Mouse (Mus musculus): ENCODE data around the gene Sh3bgrl. TPM values are rescaled to one million over a fixed set of nuclear protein-coding genes. Genes with fewer than 3 reads are reported as not detected.

The Sh3bgrl gene
- polyA plus RNA-seq, 1 experiment from 2014 or later = 94.6 TPM

GRCm38 (mm10) chrX:109133500-109133899 is 38.3 kb downstream of the Sh3bgrl start:
- Histone ChIP-seq H3K4me1 (ENCODE audit: control insufficient read depth in 2 of 2, insufficient read depth in 2 of 2, low read length in 2 of 2) (no peaks in the 10 kb centered on the region), H3K4me3 (ENCODE audit: control insufficient read depth in 1 of 2, insufficient read depth in 1 of 2, low read depth in 1 of 2, low read length in 2 of 2) (no peak overlapping the region), H3K36me3 (ENCODE audit: control insufficient read depth, insufficient read depth, low read length) (no peaks in the 10 kb centered on the region), H3K27ac (replicated peaks in 1 of 2; ENCODE audit: control insufficient read depth in 1 of 2, insufficient read depth in 1 of 2, low read depth in 2 of 2, low read length in 2 of 2) (no peak overlapping the region), H3K9ac (ENCODE audit: low read length) (no peak overlapping the region), H3K4me2 (ENCODE audit: low read length) (no peak overlapping the region), H3K9me3 (ENCODE audit: control insufficient read depth, low read length) (no peaks in the 10 kb centered on the region), H3K27me3 (ENCODE audit: control insufficient read depth, insufficient read depth, low read length) (no peaks in the 10 kb centered on the region)
- ATAC-seq (ENCODE audit: insufficient number of reproducible peaks, insufficient read depth, low FRiP score, low read depth) = no peak
- 71% methylated on average over 2 of the region's 2 CpGs for WGBS

GRCm38 (mm10) chrX:109136306-109136705 is 41.1 kb downstream of the Sh3bgrl start:
- H3K4me3 ChIP-seq (ENCODE audit: control insufficient read depth in 1 of 2, insufficient read depth in 1 of 2, low read depth in 1 of 2, low read length in 2 of 2) = no peak overlapping the region
- H3K4me1 ChIP-seq (ENCODE audit: control insufficient read depth in 2 of 2, insufficient read depth in 2 of 2, low read length in 2 of 2) = no peaks in the 10 kb centered on the region
- H3K36me3 ChIP-seq (ENCODE audit: control insufficient read depth, insufficient read depth, low read length) = no peaks in the 10 kb centered on the region
- no peak overlapping the region for H3K9ac ChIP-seq (ENCODE audit: low read length)
- H3K4me2 ChIP-seq (ENCODE audit: low read length) = no peak overlapping the region
- H3K27ac ChIP-seq (replicated peaks in 1 of 2; ENCODE audit: control insufficient read depth in 1 of 2, insufficient read depth in 1 of 2, low read depth in 2 of 2, low read length in 2 of 2) = no peak overlapping the region
- no peaks in the 10 kb centered on the region for H3K9me3 ChIP-seq (ENCODE audit: control insufficient read depth, low read length)
- no peaks in the 10 kb centered on the region for H3K27me3 ChIP-seq (ENCODE audit: control insufficient read depth, insufficient read depth, low read length)
- ATAC-seq (ENCODE audit: insufficient number of reproducible peaks, insufficient read depth, low FRiP score, low read depth) = no peak

GRCm38 (mm10) chrX:109136820-109137219 is 41.7 kb downstream of the Sh3bgrl start:
- H3K9ac ChIP-seq (ENCODE audit: low read length) = no peak overlapping the region
- ATAC-seq (ENCODE audit: insufficient number of reproducible peaks, insufficient read depth, low FRiP score, low read depth) = no peak
- no peaks in the 10 kb centered on the region for H3K4me1 ChIP-seq (ENCODE audit: control insufficient read depth in 2 of 2, insufficient read depth in 2 of 2, low read length in 2 of 2)
- H3K27me3 ChIP-seq (ENCODE audit: control insufficient read depth, insufficient read depth, low read length) = no peaks in the 10 kb centered on the region
- H3K27ac ChIP-seq (replicated peaks in 1 of 2; ENCODE audit: control insufficient read depth in 1 of 2, insufficient read depth in 1 of 2, low read depth in 2 of 2, low read length in 2 of 2) = no peak overlapping the region
- no peak overlapping the region for H3K4me3 ChIP-seq (ENCODE audit: control insufficient read depth in 1 of 2, insufficient read depth in 1 of 2, low read depth in 1 of 2, low read length in 2 of 2)
- no peaks in the 10 kb centered on the region for H3K36me3 ChIP-seq (ENCODE audit: control insufficient read depth, insufficient read depth, low read length)
- no peaks in the 10 kb centered on the region for H3K9me3 ChIP-seq (ENCODE audit: control insufficient read depth, low read length)
- no peak overlapping the region for H3K4me2 ChIP-seq (ENCODE audit: low read length)
- 73% methylated on average over 2 of the region's 2 CpGs for WGBS

- ATAC-seq (ENCODE audit: insufficient number of reproducible peaks, insufficient read depth, low FRiP score, low read depth) = no peak
- H3K4me1 ChIP-seq (ENCODE audit: control insufficient read depth in 2 of 2, insufficient read depth in 2 of 2, low read length in 2 of 2) = no peaks in the 10 kb centered on the region
- WGBS = 52% methylated on average over 2 of the region's 2 CpGs
Measured at GRCm38 (mm10) chrX:109137295-109137694, 42.1 kb downstream of the Sh3bgrl start.

GRCm38 (mm10) chrX:109141337-109141870 is 46.2 kb downstream of the Sh3bgrl start:
- no peaks in the 10 kb centered on the region for H3K27me3 ChIP-seq (ENCODE audit: control insufficient read depth, insufficient read depth, low read length)
- H3K4me1 ChIP-seq (ENCODE audit: control insufficient read depth in 2 of 2, insufficient read depth in 2 of 2, low read length in 2 of 2) = no peaks in the 10 kb centered on the region
- ATAC-seq (ENCODE audit: insufficient number of reproducible peaks, insufficient read depth, low FRiP score, low read depth) = no peak
- WGBS = 76% methylated on average over 1 of the region's 1 CpGs
- H3K36me3 ChIP-seq (ENCODE audit: control insufficient read depth, insufficient read depth, low read length) = no peaks in the 10 kb centered on the region
- no peak overlapping the region for H3K4me3 ChIP-seq (ENCODE audit: control insufficient read depth in 1 of 2, insufficient read depth in 1 of 2, low read depth in 1 of 2, low read length in 2 of 2)
- no peak overlapping the region for H3K27ac ChIP-seq (replicated peaks in 1 of 2; ENCODE audit: control insufficient read depth in 1 of 2, insufficient read depth in 1 of 2, low read depth in 2 of 2, low read length in 2 of 2)
- no peaks in the 10 kb centered on the region for H3K9me3 ChIP-seq (ENCODE audit: control insufficient read depth, low read length)
- H3K9ac ChIP-seq (ENCODE audit: low read length) = no peak overlapping the region
- no peak overlapping the region for H3K4me2 ChIP-seq (ENCODE audit: low read length)

More at GRCm38 (mm10) chrX:109137295-109137694, 42.1 kb downstream of the Sh3bgrl start:
- H3K4me3 ChIP-seq (ENCODE audit: control insufficient read depth in 1 of 2, insufficient read depth in 1 of 2, low read depth in 1 of 2, low read length in 2 of 2) = no peak overlapping the region
- H3K4me2 ChIP-seq (ENCODE audit: low read length) = no peak overlapping the region
- H3K27ac ChIP-seq (replicated peaks in 1 of 2; ENCODE audit: control insufficient read depth in 1 of 2, insufficient read depth in 1 of 2, low read depth in 2 of 2, low read length in 2 of 2) = no peak overlapping the region
- H3K36me3 ChIP-seq (ENCODE audit: control insufficient read depth, insufficient read depth, low read length) = no peaks in the 10 kb centered on the region
- H3K9ac ChIP-seq (ENCODE audit: low read length) = no peak overlapping the region
- no peaks in the 10 kb centered on the region for H3K27me3 ChIP-seq (ENCODE audit: control insufficient read depth, insufficient read depth, low read length)
- H3K9me3 ChIP-seq (ENCODE audit: control insufficient read depth, low read length) = no peaks in the 10 kb centered on the region

GRCm38 (mm10) chrX:109142281-109142680 is 47.1 kb downstream of the Sh3bgrl start:
- WGBS = 52% methylated on average over 4 of the region's 4 CpGs
- no peak overlapping the region for H3K9ac ChIP-seq (ENCODE audit: low read length)
- no peak overlapping the region for H3K4me3 ChIP-seq (ENCODE audit: control insufficient read depth in 1 of 2, insufficient read depth in 1 of 2, low read depth in 1 of 2, low read length in 2 of 2)
- no peaks in the 10 kb centered on the region for H3K4me1 ChIP-seq (ENCODE audit: control insufficient read depth in 2 of 2, insufficient read depth in 2 of 2, low read length in 2 of 2)
- no peaks in the 10 kb centered on the region for H3K9me3 ChIP-seq (ENCODE audit: control insufficient read depth, low read length)
- no peak for ATAC-seq (ENCODE audit: insufficient number of reproducible peaks, insufficient read depth, low FRiP score, low read depth)
- H3K27me3 ChIP-seq (ENCODE audit: control insufficient read depth, insufficient read depth, low read length) = no peaks in the 10 kb centered on the region
- H3K4me2 ChIP-seq (ENCODE audit: low read length) = no peak overlapping the region
- H3K36me3 ChIP-seq (ENCODE audit: control insufficient read depth, insufficient read depth, low read length) = no peaks in the 10 kb centered on the region
- 0 out of 4 replicates have a peak overlapping the region, but pooled peaks of 1 of the 2 experiments have one; percentile 24 for H3K27ac ChIP-seq (replicated peaks in 1 of 2; ENCODE audit: control insufficient read depth in 1 of 2, insufficient read depth in 1 of 2, low read depth in 2 of 2, low read length in 2 of 2)

GRCm38 (mm10) chrX:109145779-109146178 is 50.6 kb downstream of the Sh3bgrl start:
- H3K4me1 ChIP-seq (ENCODE audit: control insufficient read depth in 2 of 2, insufficient read depth in 2 of 2, low read length in 2 of 2) = no peaks in the 10 kb centered on the region
- H3K36me3 ChIP-seq (ENCODE audit: control insufficient read depth, insufficient read depth, low read length) = no peaks in the 10 kb centered on the region; the same call in 1 of the 2 replicates
- ATAC-seq (ENCODE audit: insufficient number of reproducible peaks, insufficient read depth, low FRiP score, low read depth) = no peak
- H3K4me3 ChIP-seq (ENCODE audit: control insufficient read depth in 1 of 2, insufficient read depth in 1 of 2, low read depth in 1 of 2, low read length in 2 of 2) = no peak overlapping the region
- no peaks in the 10 kb centered on the region for H3K9me3 ChIP-seq (ENCODE audit: control insufficient read depth, low read length)
- 78% methylated on average over 6 of the region's 6 CpGs for WGBS
- H3K9ac ChIP-seq (ENCODE audit: low read length) = no peak overlapping the region
- H3K27me3 ChIP-seq (ENCODE audit: control insufficient read depth, insufficient read depth, low read length) = no peaks in the 10 kb centered on the region
- H3K4me2 ChIP-seq (ENCODE audit: low read length) = no peak overlapping the region
- no peak overlapping the region for H3K27ac ChIP-seq (replicated peaks in 1 of 2; ENCODE audit: control insufficient read depth in 1 of 2, insufficient read depth in 1 of 2, low read depth in 2 of 2, low read length in 2 of 2)

- Histone ChIP-seq H3K9ac (ENCODE audit: low read length) (no peak overlapping the region), H3K4me1 (ENCODE audit: control insufficient read depth in 2 of 2, insufficient read depth in 2 of 2, low read length in 2 of 2) (no peaks in the 10 kb centered on the region), H3K4me3 (ENCODE audit: control insufficient read depth in 1 of 2, insufficient read depth in 1 of 2, low read depth in 1 of 2, low read length in 2 of 2) (no peak overlapping the region), H3K36me3 (ENCODE audit: control insufficient read depth, insufficient read depth, low read length) (no peaks in the 10 kb centered on the region; the same call in 1 of the 2 replicates), H3K4me2 (ENCODE audit: low read length) (no peak overlapping the region), H3K27me3 (ENCODE audit: control insufficient read depth, insufficient read depth, low read length) (no peaks in the 10 kb centered on the region), H3K9me3 (ENCODE audit: control insufficient read depth, low read length) (no peaks in the 10 kb centered on the region), H3K27ac (replicated peaks in 1 of 2; ENCODE audit: control insufficient read depth in 1 of 2, insufficient read depth in 1 of 2, low read depth in 2 of 2, low read length in 2 of 2) (no peak overlapping the region)
- no peak for ATAC-seq (ENCODE audit: insufficient number of reproducible peaks, insufficient read depth, low FRiP score, low read depth)
- WGBS = 86% methylated on average over 3 of the region's 3 CpGs
Measured at GRCm38 (mm10) chrX:109147108-109147507, 51.9 kb downstream of the Sh3bgrl start.
